Mouse (Mus musculus) kidney, adult 2 months (tissue): ENCODE results near the gene Cyp2d11. TPM values are rescaled to one million over a fixed set of nuclear protein-coding genes. Genes with fewer than 3 reads are reported as not detected.

Experiments used
- DNase-seq: peaks from one replicate; pipeline ENCODE4 v3.0.0; 2021
- H3K27ac ChIP-seq: fragments of 200-500 bp; 2 replicates; pipeline ENCODE4 v1.5.1; 2012; ENCODE audit warnings: low read depth, low read length, control low read depth, inconsistent platforms; ENCODE audit not compliant: insufficient read depth
- H3K27me3 ChIP-seq: fragments of 200-500 bp; replicated peaks from 2 replicates; pipeline ENCODE4 v1.6.1; 2012; ENCODE audit warnings: mild to moderate bottlenecking, moderate library complexity, low read length, inconsistent platforms; ENCODE audit not compliant: control insufficient read depth, insufficient read depth
- H3K36me3 ChIP-seq: fragments of 200-500 bp; 2 replicates; pipeline ENCODE4 v1.6.1; 2012; ENCODE audit warnings: mild to moderate bottlenecking, moderate library complexity, low read length, inconsistent platforms; ENCODE audit not compliant: control insufficient read depth, insufficient read depth
- H3K4me1 ChIP-seq: fragments of 200-500 bp; 2 replicates; pipeline ENCODE4 v1.6.1; 2011; ENCODE audit warnings: low read length; ENCODE audit not compliant: control insufficient read depth, insufficient read depth
- H3K4me3 ChIP-seq: fragments of 200-500 bp; 2 replicates; pipeline ENCODE4 v1.5.1; 2011; ENCODE audit warnings: mild to moderate bottlenecking, low read depth, low read length, control low read depth; ENCODE audit not compliant: insufficient read depth
- CTCF ChIP-seq: fragments of 200-500 bp; conservative IDR thresholded peaks from 2 replicates; pipeline ENCODE4 v1.5.1; 2011; ENCODE audit warnings: low read depth, mild to moderate bottlenecking, control low read depth, low read length, moderate library complexity, mixed read lengths; ENCODE audit not compliant: insufficient read depth, insufficient read length
- POLR2A ChIP-seq: fragments of 200-500 bp; IDR thresholded peaks from one replicate; pipeline ENCODE4 v1.6.1; 2011; ENCODE audit warnings: low read depth, low read length, control low read depth
- WGBS: fragments of 180-500 bp; shearing (Covaris S2); methylation state at CpG from one replicate; pipeline ENCODE4 v1.1.7; 2018; 5-methylcytosine and 5-hydroxymethylcytosine counted together
- polyA plus RNA-seq: library from polyadenylated mRNA; depleted of rRNA; stranded (reverse); fragments of >200 nt; gene quantifications from 2 replicates; pipeline ENCODE4 v1.2.3, GENCODE M21; 2012

Cyp2d11 gene
- polyA plus RNA-seq, 1 experiment = not detected

DNA sequence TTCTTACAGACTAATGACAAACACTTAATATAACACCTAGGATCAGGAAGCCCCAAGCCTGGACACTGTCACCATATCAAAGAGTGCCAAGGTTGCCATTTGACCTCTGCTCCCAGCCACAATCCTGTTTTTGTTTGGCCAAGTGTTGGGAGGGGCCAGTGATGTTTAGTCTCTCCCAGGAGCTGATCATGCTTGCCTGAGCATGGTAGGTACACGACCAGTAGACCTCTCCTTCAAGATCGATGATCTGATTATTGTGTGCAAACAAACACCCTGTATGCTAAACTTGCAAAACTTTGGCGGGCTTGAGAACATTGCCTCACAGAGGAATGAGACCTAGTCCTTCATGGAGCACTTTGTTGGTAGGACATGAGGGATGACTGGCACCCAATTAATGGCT, 29.6 kb upstream of the Cyp2d11 start:
- TF ChIP-seq CTCF = no peak
- TF ChIP-seq POLR2A = no peak
- H3K27me3 ChIP-seq = no peaks in the 10 kb centered on the region
- no peak for DNase-seq
- H3K4me1 ChIP-seq = no peaks in the 10 kb centered on the region
- H3K36me3 ChIP-seq = no peaks in the 10 kb centered on the region
- 66% methylated on average over 3 of the region's 3 CpGs for WGBS
- no peak overlapping the region for H3K27ac ChIP-seq
- H3K4me3 ChIP-seq = no peak overlapping the region

DNA sequence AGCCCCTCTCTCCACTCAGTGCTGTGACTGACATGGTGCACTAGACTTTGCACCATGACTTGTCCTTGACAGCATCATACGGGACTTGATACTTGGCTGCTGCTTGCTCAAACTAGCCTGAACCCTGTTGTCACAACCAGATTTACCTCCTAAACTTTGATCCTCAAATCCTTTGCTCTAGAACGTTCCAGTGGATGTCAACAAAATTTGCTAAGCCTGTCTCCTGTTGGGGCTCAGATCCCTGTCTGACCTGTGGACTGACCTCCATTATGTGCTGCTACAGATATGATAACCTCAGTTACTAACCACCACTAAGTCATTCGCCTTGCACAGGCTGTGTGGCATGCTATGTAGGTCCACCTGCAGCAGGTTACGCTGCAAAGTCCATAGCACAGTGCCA, 29.1 kb upstream of the Cyp2d11 start:
- Histone ChIP-seq H3K36me3 (no peaks in the 10 kb centered on the region), H3K27me3 (no peaks in the 10 kb centered on the region), H3K4me3 (no peak overlapping the region), H3K4me1 (no peaks in the 10 kb centered on the region), H3K27ac (no peak overlapping the region)
- TF ChIP-seq POLR2A = no peak
- no peak for TF ChIP-seq CTCF
- no peak for DNase-seq
- whole genome bisulfite sequencing = 72% methylated on average over 4 of the region's 4 CpGs

GRCm38 (mm10) chr15:82418616-82419015, 24.8 kb upstream of the Cyp2d11 start:
- TF ChIP-seq CTCF (no peak), POLR2A (no peak)
- DNase-seq = peak; percentile 28
- H3K4me3 ChIP-seq = no peak overlapping the region
- no peaks in the 10 kb centered on the region for H3K36me3 ChIP-seq
- WGBS = 42% methylated on average over 1 of the region's 1 CpGs
- H3K27ac ChIP-seq = no peak overlapping the region
- H3K4me1 ChIP-seq = no peaks in the 10 kb centered on the region
- H3K27me3 ChIP-seq = no peaks in the 10 kb centered on the region

DNA sequence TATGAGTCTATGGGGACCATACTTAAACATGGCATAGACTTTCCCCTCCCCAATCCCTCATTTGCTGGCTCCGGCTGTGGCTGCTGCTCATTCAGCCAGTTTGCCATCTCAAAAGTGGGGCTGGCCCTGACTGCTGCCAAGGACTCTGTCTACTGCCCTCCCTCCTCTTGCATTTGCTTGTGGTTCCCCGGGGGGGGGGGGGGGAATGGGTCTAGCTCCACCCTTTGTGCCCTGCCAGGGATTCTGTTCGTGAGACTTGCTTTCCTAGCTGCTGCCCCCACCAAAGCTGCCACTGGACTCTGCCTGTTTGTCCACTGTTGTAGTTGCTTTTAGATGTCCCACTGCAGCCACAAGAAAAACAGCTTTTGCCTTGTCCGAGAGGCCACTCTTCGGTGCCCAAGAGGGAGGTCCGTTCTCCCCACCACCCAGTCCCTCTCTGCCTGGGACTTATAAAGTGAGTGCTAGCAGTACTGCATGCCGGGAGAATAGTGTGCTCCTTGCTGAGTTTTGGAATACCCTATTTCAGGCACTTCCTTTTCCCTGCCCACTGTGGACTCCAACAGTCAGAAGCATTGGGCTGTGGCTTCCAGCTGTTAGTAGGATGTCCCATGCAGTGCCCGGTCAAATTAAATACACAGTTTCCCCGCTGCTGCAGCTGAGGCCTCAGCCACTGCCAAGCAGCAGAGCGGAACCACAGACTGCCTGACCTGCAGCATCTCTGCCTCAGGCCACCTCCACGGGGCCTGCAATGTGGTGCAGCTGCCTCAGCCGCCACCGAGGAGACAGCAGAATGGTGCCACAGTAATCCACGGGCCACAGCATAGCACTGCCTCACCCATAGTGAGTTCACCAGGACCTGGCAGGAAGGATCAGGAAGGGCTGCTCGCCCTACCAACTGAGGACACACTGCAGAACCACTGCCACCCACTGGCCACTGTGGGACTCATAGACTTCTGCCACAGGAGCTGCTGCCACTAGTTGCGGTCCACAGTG, 23.3 kb upstream of the Cyp2d11 start:
- Histone ChIP-seq H3K4me3 (peak overlapping the region; percentile 23; the same call in 1 of the 2 replicates), H3K27ac (peak overlapping the region; percentile 33; the same call in 1 of the 2 replicates), H3K36me3 (no peaks in the 10 kb centered on the region), H3K27me3 (no peaks in the 10 kb centered on the region), H3K4me1 (no peaks in the 10 kb centered on the region)
- TF ChIP-seq CTCF = peak; percentile 98
- TF ChIP-seq POLR2A = no peak
- WGBS = 20% methylated on average over 16 of the region's 16 CpGs
- DNase-seq = peak; percentile 94

GRCm38 (mm10) chr15:82407536-82407935, 13.7 kb upstream of the Cyp2d11 start:
- H3K4me3 ChIP-seq = no peak overlapping the region
- 82% methylated on average over 4 of the region's 4 CpGs for WGBS
- no peak overlapping the region for H3K27ac ChIP-seq
- no peak for DNase-seq
- H3K27me3 ChIP-seq = no peaks in the 10 kb centered on the region
- no peak for TF ChIP-seq CTCF
- TF ChIP-seq POLR2A = no peak
- no peaks in the 10 kb centered on the region for H3K36me3 ChIP-seq
- no peaks in the 10 kb centered on the region for H3K4me1 ChIP-seq

DNA sequence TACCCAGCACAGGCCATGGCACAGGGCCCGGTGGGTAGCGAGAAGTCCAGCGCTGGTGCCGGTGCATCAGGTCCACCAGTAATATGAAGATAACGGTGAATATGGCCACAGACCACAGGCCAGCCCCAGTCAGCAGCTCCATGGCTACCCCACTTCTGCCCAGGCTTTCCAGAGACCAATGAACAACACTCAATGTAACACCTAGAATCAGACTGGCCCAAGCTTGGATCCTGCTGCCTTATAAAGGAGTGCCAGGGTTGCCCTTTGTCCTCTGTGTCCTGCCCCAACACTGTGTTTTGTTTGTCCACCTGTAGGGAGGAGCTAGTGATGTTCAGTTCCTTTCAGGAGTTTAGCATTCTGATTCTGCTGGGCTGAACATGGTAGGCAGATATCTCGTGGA, 13.2 kb upstream of the Cyp2d11 start, which contains the start of gene Cyp2d10:
Gene Cyp2d10 (minus strand): TSS at position 215 of the 400 bp plus-strand sequence.
- Histone ChIP-seq H3K4me3 (no peak within 1 kb of the TSS), H3K27ac (no peak within 1 kb of the TSS), H3K27me3 (no peaks in the 10 kb centered on the region), H3K4me1 (no peaks in the 10 kb centered on the region), H3K36me3 (no peaks in the 10 kb centered on the region)
- DNase-seq = no peak
- WGBS = 95% methylated on average over 6 of the region's 6 CpGs
- TF ChIP-seq CTCF (no peak; the same call in 1 of the 2 replicates), POLR2A (no peak)

DNA sequence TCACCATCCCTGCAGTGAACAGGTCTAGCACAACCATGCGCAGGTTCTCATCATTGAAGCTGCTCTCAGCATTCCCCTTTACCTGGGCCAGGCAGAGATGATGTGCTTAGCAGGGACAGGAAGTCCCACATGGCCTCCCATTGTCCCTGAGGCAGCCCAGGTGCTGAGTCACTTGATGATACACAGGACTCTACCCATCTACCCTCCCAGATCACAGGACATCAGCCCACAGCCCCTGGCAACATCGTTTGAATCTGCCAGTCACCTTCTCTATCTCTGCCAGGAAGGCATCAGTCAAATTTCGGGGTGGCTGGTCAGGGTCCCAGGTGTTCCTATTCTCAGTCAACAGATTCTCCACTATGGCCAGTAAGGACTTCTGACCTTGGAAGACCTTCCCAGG, 10.3 kb upstream of the Cyp2d11 start:
- no peaks in the 10 kb centered on the region for H3K4me1 ChIP-seq
- no peaks in the 10 kb centered on the region for H3K27me3 ChIP-seq
- 92% methylated on average over 3 of the region's 3 CpGs for WGBS
- DNase-seq = no peak
- no peak for TF ChIP-seq POLR2A
- no peak for TF ChIP-seq CTCF
- H3K27ac ChIP-seq = no peak overlapping the region
- no peaks in the 10 kb centered on the region for H3K36me3 ChIP-seq
- H3K4me3 ChIP-seq = no peak overlapping the region
